Mouse (Mus musculus) cerebellum, adult 2 months (tissue): ENCODE measurements around the gene Olfr591.

Experiments used
- CTCF ChIP-seq: fragments of 200-500 bp; IDR thresholded peaks from 2 replicates; pipeline ENCODE4 v1.5.1; 2011; ENCODE audit warnings: low read depth, mild to moderate bottlenecking, control low read depth, low read length, moderate library complexity, borderline replicate concordance; ENCODE audit not compliant: insufficient read depth
- POLR2A ChIP-seq: fragments of 200-500 bp; IDR thresholded peaks from 2 replicates; pipeline ENCODE4 v1.6.1; 2011; ENCODE audit warnings: low read length, control low read depth, borderline replicate concordance; ENCODE audit not compliant: insufficient read depth

DNA sequence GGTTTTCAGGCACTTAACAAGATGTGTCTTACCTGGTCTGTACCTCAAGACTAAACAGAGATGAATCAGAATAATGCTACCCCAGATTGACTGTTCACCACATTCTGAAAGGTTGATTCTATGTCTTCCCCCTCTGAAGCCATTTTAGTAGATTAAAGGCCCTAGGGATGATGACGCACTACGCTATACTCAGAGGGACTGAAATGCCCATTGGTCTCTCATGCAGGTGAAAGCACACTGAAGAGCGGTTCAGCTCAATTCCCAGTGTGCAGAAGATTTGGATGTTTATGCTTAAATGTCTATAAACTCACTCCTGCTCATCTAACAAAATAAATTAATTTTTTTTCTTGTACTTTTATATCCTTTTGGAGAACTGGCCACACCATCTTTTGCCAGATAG, 52.6 kb downstream of the Olfr591 start, which contains the start of gene Olfr586:
- TF ChIP-seq CTCF: no peak
- TF ChIP-seq POLR2A: no peak
